8 mouse cellular contexts compared by ENCODE assay signal in the genomic region with DNA sequence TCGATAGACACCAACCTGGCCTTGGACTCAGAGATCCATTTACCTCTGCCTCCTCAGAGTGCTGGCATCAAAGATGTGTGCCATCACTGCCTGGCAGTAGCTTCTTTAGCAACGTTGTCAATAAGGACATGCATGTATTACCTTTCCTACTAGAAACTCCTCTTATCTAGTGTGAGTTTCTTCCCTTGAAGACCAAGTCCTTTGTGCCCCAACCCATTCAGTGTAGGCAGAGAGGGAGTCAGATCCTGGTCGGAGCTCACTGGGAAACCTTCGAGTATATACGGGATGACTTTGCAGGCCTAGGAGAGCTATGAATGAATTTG. TPM values are rescaled to one million over a fixed set of nuclear protein-coding genes. Genes with fewer than 3 reads are reported as not detected.
DNase-seq lines count a peak whose midpoint lies in the region; ATAC-seq and TF ChIP-seq lines count a peak whose summit lies in the region.

No protein-coding gene starts in this region.

- TF ChIP-seq EP300 in MEL (IDR thresholded peaks at IDR 0.05; ENCODE audit: low read depth in 1 of 2, low read length in 2 of 2): 0 out of 4 replicates have a peak, but pooled peaks of 1 of the 2 experiments have one; percentile 8

- peaks cover 42% of the 10 kb centered on the region for H3K36me3 ChIP-seq in heart, embryonic 15.5 days
- H3K36me3 ChIP-seq in MEL (ENCODE audit: control insufficient read depth in 1 of 2, insufficient read depth in 2 of 2, low read length in 2 of 2): peaks cover 6 to 28% of the 10 kb centered on the region in 2 experiments
- H3K36me3 ChIP-seq in hindbrain, embryonic 15.5 days: peaks cover 37% of the 10 kb centered on the region
- peaks cover 39% of the 10 kb centered on the region for H3K36me3 ChIP-seq in midbrain, embryonic 14.5 days (ENCODE audit: control insufficient read depth, insufficient read depth, low read length)

- TF ChIP-seq CTCF in MEL (IDR thresholded peaks at IDR 0.05 in 2 of 3, conservative IDR thresholded peaks at IDR 0.05 in 1 of 3; ENCODE audit: control insufficient read depth in 1 of 3, insufficient read depth in 1 of 3, low read depth in 2 of 3, low read length in 3 of 3, poor library complexity in 1 of 3, severe bottlenecking in 1 of 3): no peak

- no peak for ATAC-seq in heart, embryonic 15.5 days (replicated peaks; ENCODE audit: insufficient number of reproducible peaks, insufficient read depth, low FRiP score, low read depth)
- no peak for ATAC-seq in hindbrain, embryonic 15.5 days (ENCODE audit: low FRiP score, low read depth)
- no peak for ATAC-seq in midbrain, embryonic 14.5 days (ENCODE audit: low FRiP score, low TSS enrichment)

- H3K27ac ChIP-seq in heart, embryonic 15.5 days: peak overlapping the region; percentile 96
- H3K27ac ChIP-seq in MEL (ENCODE audit: control insufficient read depth, low read depth, low read length): peak overlapping the region; percentile 15
- no peak overlapping the region for H3K27ac ChIP-seq in hindbrain, embryonic 15.5 days (replicated peaks)
- no peak overlapping the region for H3K27ac ChIP-seq in midbrain, embryonic 14.5 days (replicated peaks; ENCODE audit: low read depth, low read length)

- H3K4me2 ChIP-seq in heart, embryonic 15.5 days: peak overlapping the region; percentile 83
- H3K4me2 ChIP-seq in hindbrain, embryonic 15.5 days: peak overlapping the region; percentile 94
- H3K4me2 ChIP-seq in midbrain, embryonic 14.5 days (ENCODE audit: low read length): peak overlapping the region; percentile 72

- H3K9me3 ChIP-seq in heart, embryonic 15.5 days (replicated peaks): no peaks in the 10 kb centered on the region
- H3K9me3 ChIP-seq in MEL (replicated peaks; ENCODE audit: insufficient read depth, low read length): no peaks in the 10 kb centered on the region
- H3K9me3 ChIP-seq in hindbrain, embryonic 15.5 days: no peaks in the 10 kb centered on the region
- no peaks in the 10 kb centered on the region for H3K9me3 ChIP-seq in midbrain, embryonic 14.5 days (ENCODE audit: control insufficient read depth, low read length)

- H3K9ac ChIP-seq in heart, embryonic 15.5 days: peak overlapping the region; percentile 79; the same call in 1 of the 2 replicates
- peak overlapping the region; percentile 92 for H3K9ac ChIP-seq in MEL (ENCODE audit: control insufficient read depth, low read depth, low read length, poor library complexity, severe bottlenecking)
- H3K9ac ChIP-seq in hindbrain, embryonic 15.5 days: peak overlapping the region; percentile 73; the same call in 1 of the 2 replicates
- H3K9ac ChIP-seq in midbrain, embryonic 14.5 days (replicated peaks; ENCODE audit: low read length): peak overlapping the region; percentile 69

- H3K27me3 ChIP-seq in heart, embryonic 15.5 days: no peaks in the 10 kb centered on the region
- H3K27me3 ChIP-seq in MEL (ENCODE audit: control insufficient read depth in 1 of 2, insufficient read depth in 2 of 2, low read length in 2 of 2): no peaks in the 10 kb centered on the region
- no peaks in the 10 kb centered on the region for H3K27me3 ChIP-seq in hindbrain, embryonic 15.5 days
- no peaks in the 10 kb centered on the region for H3K27me3 ChIP-seq in midbrain, embryonic 14.5 days (ENCODE audit: control insufficient read depth, insufficient read depth, low read length)

- DNase-seq in heart, adult 9 months (ENCODE audit: low spot score in 2 of 2): no peak
- peak; percentile 68 for DNase-seq in MEL (ENCODE audit: low read depth, low spot score)
- no peak for DNase-seq in midbrain, embryonic 14.5 days
- no peak for DNase-seq in left cerebral cortex, postnatal 14 days (ENCODE audit: low spot score in 2 of 2)
- DNase-seq in kidney, postnatal 4 days: no peak
- no peak for DNase-seq in lung, postnatal 36 days

- no peak for TF ChIP-seq POLR2A in MEL (IDR thresholded peaks at IDR 0.05; ENCODE audit: control insufficient read depth in 1 of 2, insufficient read depth in 1 of 2, low read depth in 1 of 2, low read length in 2 of 2, poor library complexity in 1 of 2)

- no peak for TF ChIP-seq RAD21 in MEL (IDR thresholded peaks at IDR 0.05; ENCODE audit: low read depth, low read length)

- peak overlapping the region; percentile 93 for H3K4me3 ChIP-seq in heart, embryonic 15.5 days
- peak overlapping the region; percentile 79 to 88 for H3K4me3 ChIP-seq in MEL (ENCODE audit: control insufficient read depth in 1 of 2, insufficient read depth in 1 of 2, low read depth in 2 of 2, low read length in 2 of 2)
- H3K4me3 ChIP-seq in hindbrain, embryonic 15.5 days: peak overlapping the region; percentile 68
- peak overlapping the region; percentile 87 for H3K4me3 ChIP-seq in midbrain, embryonic 14.5 days (replicated peaks; ENCODE audit: low read depth, low read length)

- intact Hi-C loops in left cerebral cortex, postnatal 14 days (cut with DNase I): loop anchor here (5.0 kb wide), 1 partner anchor 57 kb away; no protein-coding TSS in a partner anchor

- H3K4me1 ChIP-seq in heart, embryonic 15.5 days (replicated peaks): peaks cover 27% of the 10 kb centered on the region
- H3K4me1 ChIP-seq in MEL (ENCODE audit: control insufficient read depth in 1 of 2, insufficient read depth in 2 of 2, low read length in 2 of 2): peaks cover 5 to 18% of the 10 kb centered on the region in 2 experiments
- peaks cover 36% of the 10 kb centered on the region for H3K4me1 ChIP-seq in hindbrain, embryonic 15.5 days (replicated peaks)
- peaks cover 12% of the 10 kb centered on the region for H3K4me1 ChIP-seq in midbrain, embryonic 14.5 days (ENCODE audit: control insufficient read depth, insufficient read depth, low read length)

- peaks cover 43% of the 10 kb centered on the region for H3K79me2 ChIP-seq in MEL (ENCODE audit: control insufficient read depth, insufficient read depth, low read length, poor library complexity)

- 20% methylated on average over 5 of the region's 5 CpGs for WGBS in heart, embryonic 15.5 days
- WGBS in hindbrain, embryonic 15.5 days: 45% methylated on average over 5 of the region's 5 CpGs
- WGBS in midbrain, embryonic 14.5 days: 46% methylated on average over 5 of the region's 5 CpGs

TF ChIP-seq in MEL, 35 proteins besides CTCF, POLR2A, EP300 and RAD21:
- TF ChIP-seq TBP (IDR thresholded peaks at IDR 0.05; ENCODE audit: low read depth, low read length): 0 out of 2 replicates have a peak, but pooled peaks have one; percentile 18
- TF ChIP-seq GATA1 (IDR thresholded peaks at IDR 0.05; ENCODE audit: low read depth, low read length): 0 out of 2 replicates have a peak, but pooled peaks have one; percentile 10
- no peak for TF ChIP-seq UBTF (IDR thresholded peaks at IDR 0.05; ENCODE audit: borderline replicate concordance, insufficient read depth, low read depth, low read length)
- TF ChIP-seq POLR2AphosphoS2 (IDR thresholded peaks at IDR 0.05; ENCODE audit: low read length): 0 out of 2 replicates have a peak, but pooled peaks have one; percentile 5

RNA-seq across cellular contexts. Expression of a gene that starts 1.2 kb away (rescaled TPM):
- polyA plus RNA-seq in heart, embryonic 15.5 days (2015; fragmentation: Nextera tagmentation; extraction: Ambion mirVana): 357 and 484 TPM in 2 replicates
- 625 and 639 TPM in 2 replicates for total RNA-seq in MEL (2012; rRNA removed)
- polyA plus RNA-seq in MEL (2012; ENCODE audit: insufficient read depth in 1 of 2, insufficient read length in 2 of 2, low read depth in 1 of 2, low replicate concordance in 2 of 2, missing spikeins in 1 of 2): 1,000 to 10,000 TPM in 1 of 2 experiments, 100 to 1,000 TPM in 1; 563 to 1,152 TPM
- polyA plus RNA-seq in hindbrain, embryonic 15.5 days (2015; fragmentation: Nextera tagmentation; extraction: Ambion mirVana): 263 and 274 TPM in 2 replicates
- polyA plus RNA-seq in midbrain, embryonic 14.5 days (2014; fragmentation: Nextera tagmentation; extraction: Ambion mirVana): 241 and 300 TPM in 2 replicates
- total RNA-seq in left cerebral cortex, postnatal 14 days (2021): 100 to 1,000 TPM; 125 to 127 TPM

RNA-seq across cellular contexts. Expression of a gene that starts 7.2 kb away (rescaled TPM):
- 345 and 458 TPM in 2 replicates for polyA plus RNA-seq in heart, embryonic 15.5 days (2015; fragmentation: Nextera tagmentation; extraction: Ambion mirVana)
- total RNA-seq in MEL (2012; rRNA removed): 364 and 367 TPM in 2 replicates
- 100 to 1,000 TPM; 601 to 821 TPM for polyA plus RNA-seq in MEL (2012; ENCODE audit: insufficient read depth in 1 of 2, insufficient read length in 2 of 2, low read depth in 1 of 2, low replicate concordance in 2 of 2, missing spikeins in 1 of 2)
- polyA plus RNA-seq in hindbrain, embryonic 15.5 days (2015; fragmentation: Nextera tagmentation; extraction: Ambion mirVana): 492 and 533 TPM in 2 replicates
- 353 and 438 TPM in 2 replicates for polyA plus RNA-seq in midbrain, embryonic 14.5 days (2014; fragmentation: Nextera tagmentation; extraction: Ambion mirVana)
- total RNA-seq in left cerebral cortex, postnatal 14 days (2021): 100 to 1,000 TPM; 397 to 401 TPM

RNA-seq across cellular contexts. Expression of a gene that starts 23.3 kb away (rescaled TPM):
- polyA plus RNA-seq in heart, embryonic 15.5 days (2015; fragmentation: Nextera tagmentation; extraction: Ambion mirVana): 0.50 and 7.6 TPM in 2 replicates
- not detected in 2 replicates for total RNA-seq in MEL (2012; rRNA removed)
- polyA plus RNA-seq in MEL (2012; ENCODE audit: insufficient read depth in 1 of 2, insufficient read length in 2 of 2, low read depth in 1 of 2, low replicate concordance in 2 of 2, missing spikeins in 1 of 2): not detected
- not detected in 2 replicates for polyA plus RNA-seq in hindbrain, embryonic 15.5 days (2015; fragmentation: Nextera tagmentation; extraction: Ambion mirVana)
- not detected in 2 replicates for polyA plus RNA-seq in midbrain, embryonic 14.5 days (2014; fragmentation: Nextera tagmentation; extraction: Ambion mirVana)
- not detected for total RNA-seq in left cerebral cortex, postnatal 14 days (2021)

RNA-seq across cellular contexts. Expression of a gene that starts 23.9 kb away (rescaled TPM):
- polyA plus RNA-seq in heart, embryonic 15.5 days (2015; fragmentation: Nextera tagmentation; extraction: Ambion mirVana): 238 and 262 TPM in 2 replicates
- 1,072 and 1,078 TPM in 2 replicates for total RNA-seq in MEL (2012; rRNA removed)
- polyA plus RNA-seq in MEL (2012; ENCODE audit: insufficient read depth in 1 of 2, insufficient read length in 2 of 2, low read depth in 1 of 2, low replicate concordance in 2 of 2, missing spikeins in 1 of 2): 100 to 1,000 TPM in 1 of 2 experiments, not detected in 1; 600 TPM
- polyA plus RNA-seq in hindbrain, embryonic 15.5 days (2015; fragmentation: Nextera tagmentation; extraction: Ambion mirVana): 247 and 251 TPM in 2 replicates
- polyA plus RNA-seq in midbrain, embryonic 14.5 days (2014; fragmentation: Nextera tagmentation; extraction: Ambion mirVana): 277 and 282 TPM in 2 replicates
- 10 to 100 TPM; 65.4 to 72.9 TPM for total RNA-seq in left cerebral cortex, postnatal 14 days (2021)

RNA-seq across cellular contexts. Expression of a gene that starts 24.0 kb away (rescaled TPM):
- polyA plus RNA-seq in heart, embryonic 15.5 days (2015; fragmentation: Nextera tagmentation; extraction: Ambion mirVana): 175 and 182 TPM in 2 replicates
- total RNA-seq in MEL (2012; rRNA removed): 97.3 and 130 TPM in 2 replicates
- polyA plus RNA-seq in MEL (2012; ENCODE audit: insufficient read depth in 1 of 2, insufficient read length in 2 of 2, low read depth in 1 of 2, low replicate concordance in 2 of 2, missing spikeins in 1 of 2): 100 to 1,000 TPM in 1 of 2 experiments, not detected in 1; 120 TPM
- polyA plus RNA-seq in hindbrain, embryonic 15.5 days (2015; fragmentation: Nextera tagmentation; extraction: Ambion mirVana): 200 and 215 TPM in 2 replicates
- polyA plus RNA-seq in midbrain, embryonic 14.5 days (2014; fragmentation: Nextera tagmentation; extraction: Ambion mirVana): 210 and 266 TPM in 2 replicates
- 100 to 1,000 TPM in 1 of 2 experiments, 10 to 100 TPM in 1; 99.6 to 100 TPM for total RNA-seq in left cerebral cortex, postnatal 14 days (2021)

Comparison
In these comparisons a context has a peak if more than half of its experiments do, and no peak if none do; other contexts are left out.
1. H3K27ac ChIP-seq: peak in heart, embryonic 15.5 days (single experiment) and MEL (single experiment); none in hindbrain, embryonic 15.5 days (single experiment) and midbrain, embryonic 14.5 days (single experiment).
2. Peak in every context shown above with its lines, with median percentiles within 50 percentile points of each other: H3K4me2 ChIP-seq, H3K4me3 ChIP-seq and H3K9ac ChIP-seq.